Mouse (Mus musculus) common myeloid progenitor, adult 5-6 weeks (primary cell): ENCODE data around the gene Unc45b. TPM values are rescaled to one million over a fixed set of nuclear protein-coding genes. Genes with fewer than 3 reads are reported as not detected.
"Not testable (repeated sequence)": the region's sequence is repeated elsewhere in the genome, so short reads cannot be mapped to it uniquely, and the experiment has no call there.

Experiments
- ATAC-seq: replicated peaks from 2 replicates; pipeline ENCODE4 v1.8.0; 2016; ENCODE audit warnings: low read depth, mild to moderate bottlenecking, moderate TSS enrichment, inconsistent platforms; ENCODE audit not compliant: poor library complexity, severe bottlenecking
- total RNA-seq: library from RNA; stranded (forward); fragments of 200-1000, 187-1606 nt; gene quantifications from 2 replicates; pipeline ENCODE4 v1.2.3, GENCODE M21; 2017

Unc45b gene
- total RNA-seq, 1 experiment from 2014 or later = not detected

DNA sequence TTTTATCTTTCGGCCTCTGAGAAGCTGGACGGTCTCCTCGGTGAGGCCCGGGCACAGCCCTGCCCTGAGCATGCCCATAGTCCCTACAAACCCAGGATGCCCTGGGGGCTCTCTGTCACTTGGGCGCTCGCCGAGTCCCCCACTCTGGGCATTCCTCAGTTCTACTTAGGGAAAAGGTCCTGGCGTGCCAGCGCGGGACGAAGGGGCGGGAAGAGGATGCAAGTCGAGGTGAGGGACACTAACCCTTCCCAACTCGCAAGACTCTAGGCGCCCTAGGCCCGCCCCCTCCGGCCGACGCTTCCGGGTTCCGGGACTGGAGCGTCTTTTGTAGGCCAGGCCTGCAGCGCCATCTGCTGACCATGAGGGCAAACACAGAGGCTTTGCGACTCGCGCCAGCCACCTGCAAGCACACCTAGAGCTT is 20.0 kb upstream of the Unc45b start, which contains the start of gene Rad51d:
Gene Rad51d (minus strand): TSS at position 273 of the 421 bp plus-strand sequence.
- ATAC-seq = peak; percentile 95

DNA sequence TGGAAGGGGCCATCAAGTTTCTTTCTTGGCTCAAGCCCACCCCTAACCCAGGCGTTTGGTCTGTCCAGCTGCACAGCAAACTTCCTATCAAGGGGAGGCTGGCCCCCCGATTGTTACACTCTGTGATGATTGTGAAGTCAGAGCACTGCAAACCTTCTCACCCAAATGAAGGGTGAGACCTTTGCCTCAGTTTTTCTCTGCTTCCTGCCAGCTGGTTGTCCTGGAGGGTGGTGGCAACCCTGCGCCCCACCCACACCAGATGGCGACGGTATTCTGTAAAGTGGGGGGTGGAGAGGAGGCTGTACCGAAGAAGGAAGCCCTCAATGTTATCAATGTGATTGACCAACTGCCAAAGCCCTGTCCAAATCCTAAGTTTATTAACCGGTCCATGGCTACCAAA is 18.4 kb upstream of the Unc45b start, which contains the start of gene Fndc8:
Gene Fndc8 (plus strand): TSS at position 189 of the 400 bp plus-strand sequence.
- no peak for ATAC-seq

GRCm38 (mm10) chr11:82897478-82897877 is 12.9 kb upstream of the Unc45b start:
- peak; percentile 8; the same call in 1 of the 2 replicates for ATAC-seq

- no peak for ATAC-seq
These were observed 10.6 kb upstream of the Unc45b start for GRCm38 (mm10) chr11:82899720-82900119.

DNA sequence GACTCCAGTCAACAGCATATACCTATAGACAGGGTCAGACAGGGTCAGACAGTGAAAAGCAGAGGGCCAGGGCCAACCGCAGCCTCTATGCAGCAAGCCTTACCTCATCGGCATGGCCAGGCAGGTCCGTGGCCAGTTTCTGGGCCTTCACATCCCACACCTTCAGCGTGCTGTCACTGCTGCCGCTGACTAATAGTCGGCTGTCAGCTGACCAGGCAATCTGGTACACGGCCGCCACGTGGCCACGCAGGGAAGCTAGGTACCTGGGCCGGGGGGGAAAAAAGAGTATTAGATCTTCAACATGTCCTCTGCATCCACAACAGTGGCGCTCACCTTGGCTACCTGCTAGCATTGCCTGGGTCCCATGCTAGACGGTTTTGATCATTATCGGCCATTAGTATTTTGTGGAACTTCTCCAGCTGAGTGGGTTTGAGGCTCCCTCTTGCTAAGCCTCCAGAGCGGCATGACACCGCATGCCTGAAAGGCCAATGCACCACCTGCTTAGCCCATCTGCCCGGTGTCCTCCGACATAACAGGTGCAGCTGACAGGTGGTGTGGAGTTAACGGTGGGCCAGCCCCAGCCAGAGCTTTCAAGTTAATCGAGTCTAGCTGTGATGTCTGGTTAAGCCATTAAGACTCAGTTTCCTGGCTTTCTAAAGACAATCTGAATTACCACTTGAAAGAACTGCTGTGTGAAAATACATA is 8.6 kb upstream of the Unc45b start:
- ATAC-seq = no peak

DNA sequence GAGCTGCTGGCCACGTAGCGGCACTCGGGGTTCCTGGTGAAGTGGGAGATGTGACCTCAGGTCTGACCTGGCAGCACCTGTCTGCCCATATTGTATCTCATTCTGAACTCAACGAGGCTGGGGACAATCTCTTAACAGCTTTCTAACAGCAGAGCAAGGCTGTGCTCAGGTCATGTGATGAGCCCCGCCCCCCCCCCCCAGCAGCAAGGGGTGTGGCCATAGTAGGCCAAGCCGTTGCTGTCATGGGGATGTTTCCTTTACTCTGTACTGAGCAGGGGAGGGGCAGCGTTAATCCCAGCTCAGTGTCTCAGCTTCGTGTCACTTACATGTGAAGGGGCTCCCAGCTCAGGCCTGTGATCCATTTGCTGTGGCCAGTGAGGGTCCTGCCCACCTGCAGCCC is 5.4 kb upstream of the Unc45b start:
- no peak for ATAC-seq

GRCm38 (mm10) chr11:82905816-82906215 is 4.5 kb upstream of the Unc45b start:
- ATAC-seq = no peak

GRCm38 (mm10) chr11:82907651-82908607 is 2.4 kb upstream of the Unc45b start, which contains the start of gene Nle1:
Gene Nle1 (minus strand): TSS chr11:82908411.
- peak; percentile 95 for ATAC-seq

DNA sequence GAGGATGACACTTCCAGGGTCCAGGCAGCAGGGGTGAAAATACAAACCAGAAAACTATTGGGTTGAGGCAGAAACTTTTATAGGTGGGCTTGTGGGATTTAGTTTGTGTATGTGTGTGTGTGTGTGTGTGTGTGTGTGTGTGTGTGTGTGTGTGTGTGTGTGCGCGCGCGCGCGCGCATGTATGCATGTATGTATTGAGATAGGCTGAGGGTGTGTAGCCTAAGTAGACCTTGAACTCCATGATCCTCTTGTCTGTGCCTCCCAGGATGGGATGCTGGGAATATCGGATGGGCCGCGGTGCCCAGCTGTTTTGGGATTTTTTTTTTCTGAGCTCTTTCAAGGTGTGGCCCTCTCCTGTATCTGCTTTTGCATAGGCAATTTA is 1.8 kb upstream of the Unc45b start:
- no peak for ATAC-seq

GRCm38 (mm10) chr11:82910679-82911389 is 484 bp downstream of the Unc45b start:
- ATAC-seq = no peak

DNA sequence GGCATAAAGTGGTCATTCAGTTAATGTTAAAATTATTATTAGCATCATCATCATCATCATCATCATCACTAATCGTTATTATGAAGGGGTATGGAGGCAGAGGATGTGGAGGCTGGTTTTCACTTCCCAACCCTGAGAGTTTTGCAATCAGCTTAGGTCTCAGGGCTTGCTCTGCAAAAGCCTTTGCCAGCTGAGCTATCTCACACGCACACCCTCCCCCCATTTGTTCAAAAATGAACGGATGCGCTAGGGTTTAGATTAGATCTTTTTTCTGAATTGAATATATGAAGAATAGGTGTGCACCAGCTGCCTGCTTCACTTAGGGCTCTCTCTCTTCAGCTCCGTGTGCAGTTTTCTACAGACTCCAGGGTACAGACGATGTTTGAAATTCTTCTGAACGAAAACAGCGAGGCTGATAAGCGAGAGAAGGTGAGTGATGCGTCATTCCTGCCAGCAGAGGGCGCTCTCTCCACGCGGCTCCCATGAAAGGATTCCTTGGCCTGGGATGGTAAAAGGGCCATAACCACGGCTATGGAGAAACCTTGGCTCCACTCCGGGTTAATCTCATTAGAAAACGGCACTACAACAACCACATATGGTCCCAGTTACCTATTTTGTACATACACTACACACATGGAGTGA is 4.5 kb downstream of the Unc45b start:
- peak; percentile 87 for ATAC-seq

- no peak for ATAC-seq
These were observed 10.4 kb downstream of the Unc45b start for GRCm38 (mm10) chr11:82920768-82921167.

DNA sequence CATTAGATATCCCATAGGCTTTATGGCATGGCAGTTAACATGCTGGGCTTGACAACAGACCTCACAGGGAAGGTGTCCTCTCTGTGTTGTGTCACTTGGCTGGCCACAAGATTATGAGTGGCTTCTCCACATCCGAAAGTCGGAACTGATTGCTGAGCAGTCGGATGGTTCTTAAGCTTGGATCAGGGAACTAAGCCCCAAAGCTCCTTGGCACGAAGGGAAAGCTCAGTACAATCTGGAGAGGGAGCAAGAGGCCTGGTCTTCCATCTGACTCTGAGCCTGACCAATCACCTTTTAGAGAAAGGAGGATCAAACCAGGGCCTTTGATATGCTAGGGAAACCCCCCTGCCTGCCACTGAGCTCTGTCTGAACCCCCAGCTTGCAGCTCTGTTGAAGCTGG is 11.3 kb downstream of the Unc45b start:
- ATAC-seq = no peak

- not testable (repeated sequence) for ATAC-seq
These were observed 13.6 kb downstream of the Unc45b start for GRCm38 (mm10) chr11:82923910-82924309.

DNA sequence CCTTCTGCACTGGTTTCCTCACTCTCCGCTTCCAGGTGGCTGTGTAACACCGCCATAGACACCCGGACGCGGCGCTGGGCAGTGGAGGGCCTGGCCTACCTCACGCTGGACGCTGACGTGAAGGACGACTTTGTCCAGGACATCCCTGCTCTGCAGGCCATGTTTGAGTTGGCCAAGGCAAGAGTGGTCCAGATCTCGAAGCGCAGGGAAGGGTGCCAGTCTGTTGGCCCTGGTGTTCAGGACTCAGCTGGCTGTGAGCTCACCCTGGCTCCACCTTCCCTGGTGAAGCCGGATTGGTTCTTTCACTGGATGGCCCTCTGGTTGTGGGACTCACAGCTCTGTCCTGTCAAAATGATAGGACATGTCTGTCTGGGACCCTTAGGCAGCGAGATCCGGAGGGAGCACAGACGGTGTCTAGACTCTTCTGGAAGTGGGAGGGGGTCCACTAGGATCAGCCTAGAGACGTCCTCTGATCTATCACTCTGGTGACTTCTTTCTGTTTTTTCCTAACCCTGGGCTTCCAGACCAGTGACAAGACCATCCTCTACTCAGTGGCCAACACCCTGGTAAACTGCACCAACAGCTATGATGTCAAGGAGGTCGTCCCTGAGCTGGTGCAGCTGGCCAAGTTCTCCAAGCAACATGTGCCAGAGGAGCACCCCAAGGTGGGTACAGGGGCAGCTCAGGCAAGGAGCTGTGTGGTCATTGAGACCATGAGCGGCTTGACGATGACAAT is 18.7 kb downstream of the Unc45b start:
- peak; percentile 37; the same call in 1 of the 2 replicates for ATAC-seq

DNA sequence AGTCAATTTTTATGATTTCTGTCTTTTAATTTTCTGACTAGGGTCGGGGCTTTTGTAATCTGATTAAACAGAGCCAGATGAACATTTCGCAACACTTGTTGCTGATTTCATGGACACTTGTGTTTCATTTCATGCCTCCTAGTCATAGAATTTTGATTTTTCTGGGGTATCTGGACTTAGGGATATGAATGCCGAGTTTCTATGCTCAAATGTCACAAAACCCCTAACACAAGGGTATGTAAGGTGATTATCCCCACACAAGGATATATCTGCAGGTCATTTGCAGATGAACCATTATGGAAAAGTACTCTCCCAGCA is 19.2 kb downstream of the Unc45b start:
- 0 out of 2 replicates have a peak, but pooled peaks have one; percentile 31 for ATAC-seq

- ATAC-seq = not testable (repeated sequence)
These were observed 20.1 kb downstream of the Unc45b start for GRCm38 (mm10) chr11:82930391-82930955.

GRCm38 (mm10) chr11:82931161-82931560 is 20.8 kb downstream of the Unc45b start:
- not testable (repeated sequence) for ATAC-seq
